Mouse (Mus musculus) ES-Bruce4 (cell line): ENCODE measurements around the gene Naaladl1. TPM values are rescaled to one million over a fixed set of nuclear protein-coding genes. Genes with fewer than 3 reads are reported as not detected.

Experiments
- H3K27ac ChIP-seq: 2 replicates; pipeline ENCODE4 v1.5.1; 2012; ENCODE audit warnings: low read length, inconsistent platforms; ENCODE audit not compliant: insufficient read depth
- H3K27me3 ChIP-seq: 2 replicates; pipeline ENCODE4 v1.6.1; 2012; ENCODE audit warnings: mild to moderate bottlenecking, low read length, inconsistent platforms; ENCODE audit not compliant: control insufficient read depth, poor library complexity, insufficient read depth, severe bottlenecking
- H3K36me3 ChIP-seq: 2 replicates; pipeline ENCODE4 v1.6.1; 2012; ENCODE audit warnings: inconsistent platforms, mild to moderate bottlenecking, low read length, moderate library complexity; ENCODE audit not compliant: control insufficient read depth, poor library complexity, insufficient read depth, severe bottlenecking
- H3K4me1 ChIP-seq: one replicate; pipeline ENCODE4 v1.8.1; 2011; ENCODE audit warnings: low read length; ENCODE audit not compliant: control insufficient read depth, insufficient read depth
- H3K4me3 ChIP-seq: 2 replicates; pipeline ENCODE4 v1.5.1; 2011; ENCODE audit warnings: low read depth, mild to moderate bottlenecking, low read length
- H3K9ac ChIP-seq: 2 replicates; pipeline ENCODE4 v1.6.1; 2012; ENCODE audit warnings: low read depth, mild to moderate bottlenecking, inconsistent platforms; ENCODE audit not compliant: poor library complexity, severe bottlenecking
- H3K9me3 ChIP-seq: replicated peaks from 2 replicates; pipeline ENCODE4 v1.6.1; 2012; ENCODE audit warnings: mild to moderate bottlenecking, low read length, inconsistent platforms; ENCODE audit not compliant: control insufficient read depth, poor library complexity, insufficient read depth, severe bottlenecking
- CTCF ChIP-seq: IDR thresholded peaks from one replicate; pipeline ENCODE4 v1.8.1; 2011; ENCODE audit warnings: low read depth, low read length
- EP300 ChIP-seq: IDR thresholded peaks from 2 replicates; pipeline ENCODE4 v1.6.1; 2011; ENCODE audit warnings: low read depth, low read length; ENCODE audit not compliant: insufficient read depth
- POLR2A ChIP-seq: IDR thresholded peaks from one replicate; pipeline ENCODE4 v1.8.1; 2011; ENCODE audit warnings: low read length; ENCODE audit not compliant: insufficient read depth
- polyA plus RNA-seq: library from polyadenylated mRNA; stranded (reverse); fragments of >200 nt; gene quantifications from 2 replicates; pipeline ENCODE4 v1.2.4, GENCODE M21; 2011; ENCODE audit warnings: low read depth; ENCODE audit not compliant: missing spikeins, insufficient read depth, insufficient read length

Naaladl1 gene
- polyA plus RNA-seq, 1 experiment: 3.5 TPM

DNA sequence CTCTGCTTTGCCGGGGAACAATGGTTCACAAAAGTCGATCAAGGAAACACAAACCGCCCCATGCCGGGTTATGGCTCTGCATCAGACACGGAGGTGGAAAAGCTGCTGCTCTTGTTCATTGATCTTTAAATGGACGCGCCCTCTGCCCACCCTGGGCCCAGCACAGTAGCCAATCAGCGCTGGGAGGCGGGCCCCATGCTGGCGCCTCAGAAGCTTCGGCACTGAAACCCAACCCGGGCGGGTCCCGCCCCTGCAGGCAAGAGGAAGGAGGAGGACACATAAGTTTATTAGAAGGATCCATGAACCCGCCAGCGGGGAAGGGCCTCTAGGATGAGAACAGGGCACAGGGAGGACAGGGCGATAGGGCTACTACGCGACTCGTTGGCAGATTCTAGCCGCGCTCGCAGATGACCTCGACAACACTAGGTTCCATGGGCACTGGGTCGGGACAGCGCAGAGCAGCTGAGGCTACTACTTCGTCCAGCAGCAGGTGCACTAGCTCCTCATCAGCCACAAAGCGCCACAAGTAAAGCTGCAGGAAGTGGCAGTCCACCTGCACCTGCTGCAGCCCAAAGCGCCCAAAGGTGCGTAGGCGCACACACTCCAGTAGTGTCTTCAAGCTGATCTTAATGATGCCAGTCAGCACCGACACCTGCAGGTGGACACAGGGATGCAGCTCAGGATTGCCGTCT lies 37.7 kb upstream of the Naaladl1 start, which contains the start of gene Tm7sf2:
Gene Tm7sf2 (minus strand): TSS at position 650 of the 692 bp plus-strand sequence.
- Histone ChIP-seq H3K4me1 (peaks cover 2% of the 10 kb centered on the region), H3K27me3 (no peaks in the 10 kb centered on the region), H3K36me3 (no peaks in the 10 kb centered on the region), H3K9me3 (no peaks in the 10 kb centered on the region), H3K4me3 (peak within 1 kb of the TSS; percentile 82), H3K27ac (peak within 1 kb of the TSS; percentile 30; the same call in 1 of the 2 replicates), H3K9ac (peak within 1 kb of the TSS; percentile 74)
- no peak for TF ChIP-seq CTCF
- TF ChIP-seq POLR2A: peak; percentile 54

DNA sequence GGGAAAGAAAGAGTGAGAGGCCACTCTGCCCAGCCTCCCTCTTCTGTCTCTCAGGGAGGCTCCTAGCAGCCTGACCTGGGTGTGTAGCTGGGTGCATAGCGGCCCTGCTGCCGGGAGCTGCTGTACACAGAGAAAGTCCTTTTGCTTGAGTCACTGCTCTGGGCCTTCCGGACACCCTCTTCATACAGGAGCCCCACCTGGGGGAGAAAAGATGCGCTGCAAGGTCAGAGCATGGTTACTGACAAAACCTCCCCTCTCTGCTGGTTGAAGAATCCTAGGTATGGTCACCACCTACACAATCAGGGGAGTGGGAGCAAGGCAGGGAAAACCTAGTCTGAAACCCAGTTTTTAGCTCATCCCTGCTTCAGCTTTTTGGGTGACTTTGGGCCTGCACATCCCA lies 36.6 kb upstream of the Naaladl1 start:
- TF ChIP-seq EP300: no peak
- no peak for TF ChIP-seq CTCF
- TF ChIP-seq POLR2A: no peak
- Histone ChIP-seq H3K36me3 (no peaks in the 10 kb centered on the region), H3K4me3 (no peak overlapping the region), H3K9me3 (no peaks in the 10 kb centered on the region), H3K27me3 (no peaks in the 10 kb centered on the region), H3K27ac (no peak overlapping the region), H3K4me1 (peaks cover 2% of the 10 kb centered on the region), H3K9ac (no peak overlapping the region)

DNA sequence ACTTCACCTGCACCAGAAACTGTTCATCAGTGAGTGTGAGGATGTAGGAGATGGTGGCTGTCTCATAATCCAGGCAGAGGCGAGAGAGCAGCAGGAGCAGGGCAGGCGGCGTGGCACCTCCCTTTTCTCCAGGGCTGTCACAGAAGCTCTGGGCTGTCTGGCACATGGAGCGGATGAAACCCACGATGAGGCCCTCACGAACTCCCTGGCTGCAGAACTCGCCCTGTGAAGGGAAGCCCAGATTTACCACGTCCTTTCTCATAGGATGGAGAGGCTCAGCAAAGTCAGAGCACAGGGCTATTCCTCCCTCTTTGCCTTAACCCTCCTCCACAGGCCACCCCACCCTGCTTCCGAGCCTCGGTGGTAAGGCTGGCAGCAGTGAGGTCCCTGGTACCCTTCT lies 35.7 kb upstream of the Naaladl1 start:
- TF ChIP-seq POLR2A (no peak), CTCF (no peak)

DNA sequence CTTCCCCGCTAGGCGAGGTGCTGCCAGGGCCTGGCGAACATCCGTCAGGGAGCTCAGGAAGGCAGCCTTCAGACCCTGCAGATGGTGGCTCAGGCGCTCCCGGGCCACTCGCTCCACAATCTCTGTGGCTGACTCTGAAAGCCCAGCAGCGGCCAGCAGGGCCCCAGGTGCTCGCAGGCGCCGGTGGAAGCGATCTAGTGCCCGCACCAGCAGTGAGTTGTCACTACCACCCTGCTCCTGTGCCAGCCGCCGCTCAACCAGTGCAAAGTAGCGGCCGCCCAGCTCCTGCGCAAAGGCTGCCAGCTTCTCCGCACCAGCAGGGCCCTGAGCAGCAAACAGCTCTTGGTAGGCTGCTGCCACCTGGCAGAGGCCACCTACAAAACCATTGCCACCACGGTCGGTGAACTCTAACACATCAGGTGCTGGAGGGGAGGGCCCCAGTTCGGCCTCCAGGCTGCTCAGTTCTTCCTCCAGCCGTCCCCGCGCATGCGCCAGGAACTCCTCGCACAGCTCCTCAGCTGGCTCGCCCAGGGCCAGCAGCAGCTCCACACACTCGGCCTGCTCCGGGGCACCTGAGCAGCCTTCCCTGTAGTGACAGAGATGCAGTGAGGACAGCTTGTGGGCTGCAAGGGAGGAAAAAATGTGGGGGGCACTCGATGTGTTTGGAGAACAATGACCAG lies 34.9 kb upstream of the Naaladl1 start:
- Histone ChIP-seq H3K27me3 (no peaks in the 10 kb centered on the region), H3K4me1 (peaks cover 2% of the 10 kb centered on the region), H3K9me3 (no peaks in the 10 kb centered on the region), H3K9ac (peak overlapping the region; percentile 13), H3K4me3 (peak overlapping the region; percentile 63), H3K36me3 (no peaks in the 10 kb centered on the region), H3K27ac (no peak overlapping the region)
- TF ChIP-seq CTCF (no peak), EP300 (no peak), POLR2A (peak; percentile 30)

More for the DNA sequence above, 35.7 kb upstream of the Naaladl1 start:
- H3K36me3 ChIP-seq: no peaks in the 10 kb centered on the region
- peaks cover 2% of the 10 kb centered on the region for H3K4me1 ChIP-seq
- no peak overlapping the region for H3K27ac ChIP-seq
- no peaks in the 10 kb centered on the region for H3K27me3 ChIP-seq
- no peaks in the 10 kb centered on the region for H3K9me3 ChIP-seq
- H3K4me3 ChIP-seq: no peak overlapping the region
- H3K9ac ChIP-seq: no peak overlapping the region

DNA sequence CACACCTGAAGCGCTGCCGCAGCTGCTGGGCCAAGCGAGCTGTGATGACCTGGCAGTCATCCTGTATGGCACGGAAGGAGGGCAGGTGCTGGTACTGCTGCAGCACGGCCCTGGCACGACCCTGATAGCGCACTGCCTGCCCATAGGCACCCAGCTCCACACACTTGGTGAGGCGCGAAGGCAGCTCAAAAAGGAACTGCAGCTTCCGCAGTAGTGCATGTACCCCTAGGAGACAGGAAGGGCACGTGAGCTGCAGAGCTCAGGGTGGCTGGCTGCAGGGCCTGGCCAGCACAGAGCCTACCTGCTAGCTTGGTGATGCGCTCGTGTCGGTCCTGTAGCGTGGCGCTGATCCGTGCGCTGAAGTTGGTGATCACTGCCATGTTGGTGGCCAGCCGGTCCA lies 34.3 kb upstream of the Naaladl1 start:
- H3K4me3 ChIP-seq: peak overlapping the region; percentile 63
- peak overlapping the region; percentile 13; the same call in 1 of the 2 replicates for H3K9ac ChIP-seq
- H3K36me3 ChIP-seq: no peaks in the 10 kb centered on the region

DNA sequence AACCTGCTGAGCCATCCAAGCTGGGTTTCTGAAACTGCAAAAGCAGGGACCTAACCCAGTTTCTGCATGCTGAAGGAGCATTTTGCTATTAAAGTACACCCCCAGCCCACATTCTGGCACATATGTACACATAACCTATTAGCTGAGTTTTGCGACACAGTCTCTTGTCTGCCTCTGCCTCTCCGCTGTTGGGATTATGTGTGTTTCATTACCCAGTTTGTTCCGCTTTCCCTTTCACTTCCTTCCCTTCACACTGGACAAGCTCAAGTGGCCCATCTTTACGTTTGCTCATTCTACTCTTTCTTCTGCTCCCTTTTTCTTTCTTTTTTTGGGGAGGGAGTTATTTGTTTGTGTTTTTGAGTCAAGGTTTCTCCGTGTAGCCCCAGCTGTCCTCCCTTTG lies 31.7 kb upstream of the Naaladl1 start:
- TF ChIP-seq POLR2A: no peak
- Histone ChIP-seq H3K27ac (no peak overlapping the region), H3K9me3 (no peaks in the 10 kb centered on the region), H3K4me3 (no peak overlapping the region), H3K9ac (no peak overlapping the region), H3K27me3 (no peaks in the 10 kb centered on the region), H3K36me3 (no peaks in the 10 kb centered on the region), H3K4me1 (no peaks in the 10 kb centered on the region)

More for the DNA sequence above, 34.3 kb upstream of the Naaladl1 start:
- H3K4me1 ChIP-seq: peaks cover 2% of the 10 kb centered on the region
- no peak overlapping the region for H3K27ac ChIP-seq
- H3K27me3 ChIP-seq: no peaks in the 10 kb centered on the region
- TF ChIP-seq EP300: no peak
- TF ChIP-seq CTCF: no peak
- no peak for TF ChIP-seq POLR2A
- H3K9me3 ChIP-seq: no peaks in the 10 kb centered on the region
